Mouse (Mus musculus) embryonic facial prominence, embryonic 13.5 days (tissue): ENCODE data around the gene Rnf123. TPM values are rescaled to one million over a fixed set of nuclear protein-coding genes. Genes with fewer than 3 reads are reported as not detected.

ENCODE experiments used
- ATAC-seq: fragments of 200-750 bp; cut with Nextera tagmentation; 2 replicates; pipeline ENCODE4 v1.8.0; 2017; ENCODE audit warnings: low read depth; ENCODE audit not compliant: insufficient number of reproducible peaks, insufficient read depth, low FRiP score, low TSS enrichment
- H3K27ac ChIP-seq: fragments of 300-500 bp; sonication (generic); 2 replicates; pipeline ENCODE4 v1.5.1; 2015; ENCODE audit warnings: moderate library complexity, mild to moderate bottlenecking, inconsistent platforms
- H3K27me3 ChIP-seq: fragments of 300-500 bp; sonication (generic); 2 replicates; pipeline ENCODE4 v1.6.1; 2015; ENCODE audit warnings: mild to moderate bottlenecking, inconsistent platforms
- H3K36me3 ChIP-seq: fragments of 300-500 bp; sonication (generic); 2 replicates; pipeline ENCODE4 v1.6.1; 2015; ENCODE audit warnings: mild to moderate bottlenecking, inconsistent platforms
- H3K4me1 ChIP-seq: fragments of 300-500 bp; sonication (generic); 2 replicates; pipeline ENCODE4 v1.6.1; 2015; ENCODE audit warnings: inconsistent platforms
- H3K4me2 ChIP-seq: fragments of 300-500 bp; sonication (generic); 2 replicates; pipeline ENCODE4 v1.6.1; 2015; ENCODE audit warnings: moderate library complexity, mild to moderate bottlenecking, inconsistent platforms
- H3K4me3 ChIP-seq: fragments of 300-500 bp; sonication (generic); 2 replicates; pipeline ENCODE4 v1.5.1; 2015; ENCODE audit warnings: mild to moderate bottlenecking, inconsistent platforms
- H3K9ac ChIP-seq: fragments of 300-500 bp; sonication (generic); 2 replicates; pipeline ENCODE4 v1.6.1; 2015; ENCODE audit warnings: mild to moderate bottlenecking, inconsistent platforms
- H3K9me3 ChIP-seq: fragments of 300-500 bp; sonication (generic); 2 replicates; pipeline ENCODE4 v1.6.1; 2016; ENCODE audit warnings: inconsistent platforms
- WGBS: fragments of 180-500 bp; shearing (Covaris S2); methylation state at CpG from one replicate; pipeline ENCODE4 v1.1.7; 2015; ENCODE audit warnings: mixed read lengths; 5-methylcytosine and 5-hydroxymethylcytosine counted together
- polyA plus RNA-seq: library from polyadenylated mRNA; unstranded; fragments of >200 nt; fragmentation: Nextera tagmentation; extraction: Ambion mirVana; gene quantifications from 2 replicates; pipeline ENCODE4 v1.2.1, GENCODE M21; 2015

Gene Rnf123
- polyA plus RNA-seq, 1 experiment from 2014 or later, result 36.2 TPM

- Histone ChIP-seq H3K4me2 (peak overlapping the region; percentile 96), H3K4me1 (peaks cover 19% of the 10 kb centered on the region), H3K4me3 (no peak overlapping the region), H3K27me3 (no peaks in the 10 kb centered on the region), H3K36me3 (peaks cover 18% of the 10 kb centered on the region), H3K9ac (no peak overlapping the region), H3K9me3 (no peaks in the 10 kb centered on the region), H3K27ac (no peak overlapping the region)
- 62% methylated on average over 10 of the region's 10 CpGs for WGBS
- ATAC-seq, result no peak
These were observed 13.0 kb upstream of the Rnf123 start for GRCm38 (mm10) chr9:108095949-108096712.

- H3K27ac ChIP-seq, result no peak overlapping the region
- no peaks in the 10 kb centered on the region for H3K9me3 ChIP-seq
- H3K4me3 ChIP-seq, result peak overlapping the region; percentile 65
- H3K36me3 ChIP-seq, result peaks cover 24% of the 10 kb centered on the region
- H3K4me2 ChIP-seq, result peak overlapping the region; percentile 96
- 8% methylated on average over 3 of the region's 3 CpGs for WGBS
- H3K4me1 ChIP-seq, result peaks cover 19% of the 10 kb centered on the region
- H3K9ac ChIP-seq, result peak overlapping the region; percentile 77
- no peaks in the 10 kb centered on the region for H3K27me3 ChIP-seq
- ATAC-seq, result no peak
These were observed 12.4 kb upstream of the Rnf123 start for GRCm38 (mm10) chr9:108095518-108095917.

GRCm38 (mm10) chr9:108094998-108095411, 11.9 kb upstream of the Rnf123 start:
- no peaks in the 10 kb centered on the region for H3K27me3 ChIP-seq
- peak overlapping the region; percentile 84 for H3K27ac ChIP-seq
- ATAC-seq, result peak; percentile 18; the same call in 1 of the 2 replicates
- under 1% methylated on average over 16 of the region's 16 CpGs for WGBS
- peaks cover 29% of the 10 kb centered on the region for H3K36me3 ChIP-seq
- H3K4me2 ChIP-seq, result peak overlapping the region; percentile 96
- H3K4me1 ChIP-seq, result peaks cover 19% of the 10 kb centered on the region
- H3K9ac ChIP-seq, result peak overlapping the region; percentile 77
- peak overlapping the region; percentile 65 for H3K4me3 ChIP-seq
- no peaks in the 10 kb centered on the region for H3K9me3 ChIP-seq

- under 1% methylated on average over 51 of the region's 52 CpGs for WGBS
- ATAC-seq, result peak; percentile 83
- H3K9me3 ChIP-seq, result no peaks in the 10 kb centered on the region
- peaks cover 35% of the 10 kb centered on the region for H3K36me3 ChIP-seq
- H3K4me2 ChIP-seq, result peak within 1 kb of the TSS; percentile 96
- H3K27ac ChIP-seq, result peak within 1 kb of the TSS; percentile 84
- peaks cover 19% of the 10 kb centered on the region for H3K4me1 ChIP-seq
- H3K4me3 ChIP-seq, result peak within 1 kb of the TSS; percentile 65
- no peaks in the 10 kb centered on the region for H3K27me3 ChIP-seq
- peak within 1 kb of the TSS; percentile 77 for H3K9ac ChIP-seq
These were observed 11.2 kb upstream of the Rnf123 start, which contains the start of gene Apeh for GRCm38 (mm10) chr9:108094184-108094941. Gene Apeh, minus strand, starts transcription at chr9:108094606.

- Histone ChIP-seq H3K9me3 (no peaks in the 10 kb centered on the region), H3K9ac (peak overlapping the region; percentile 77), H3K36me3 (peaks cover 43% of the 10 kb centered on the region), H3K27ac (peak overlapping the region; percentile 84; the same call in 1 of the 2 replicates), H3K4me3 (peak overlapping the region; percentile 65), H3K4me2 (peak overlapping the region; percentile 96), H3K27me3 (no peaks in the 10 kb centered on the region), H3K4me1 (peaks cover 19% of the 10 kb centered on the region; the same call in 1 of the 2 replicates)
- WGBS, result 71% methylated on average over 10 of the region's 10 CpGs
- ATAC-seq, result no peak
These were observed 10.4 kb upstream of the Rnf123 start for GRCm38 (mm10) chr9:108093586-108093985.

- Histone ChIP-seq H3K36me3 (peaks cover 72% of the 10 kb centered on the region), H3K9ac (no peak overlapping the region), H3K4me1 (peaks cover 15% of the 10 kb centered on the region; the same call in 1 of the 2 replicates), H3K9me3 (no peaks in the 10 kb centered on the region), H3K27ac (no peak overlapping the region), H3K4me2 (no peak overlapping the region), H3K27me3 (no peaks in the 10 kb centered on the region), H3K4me3 (no peak overlapping the region)
- no peak for ATAC-seq
- WGBS, result 93% methylated on average over 7 of the region's 7 CpGs
These were observed 7.5 kb upstream of the Rnf123 start for GRCm38 (mm10) chr9:108090611-108091120.

- Histone ChIP-seq H3K4me2 (no peak overlapping the region), H3K27me3 (peaks cover 42% of the 10 kb centered on the region), H3K4me1 (peaks cover 7% of the 10 kb centered on the region), H3K27ac (no peak overlapping the region), H3K4me3 (no peak overlapping the region), H3K9ac (no peak overlapping the region), H3K36me3 (peaks cover 64% of the 10 kb centered on the region), H3K9me3 (no peaks in the 10 kb centered on the region)
- 94% methylated on average over 4 of the region's 4 CpGs for WGBS
- ATAC-seq, result no peak
These were observed 2.1 kb upstream of the Rnf123 start for GRCm38 (mm10) chr9:108085261-108085660.

- Histone ChIP-seq H3K27ac (no peak overlapping the region), H3K27me3 (peaks cover 44% of the 10 kb centered on the region), H3K4me1 (peaks cover 13% of the 10 kb centered on the region), H3K9me3 (no peaks in the 10 kb centered on the region), H3K4me2 (no peak overlapping the region), H3K4me3 (no peak overlapping the region), H3K9ac (no peak overlapping the region), H3K36me3 (peaks cover 47% of the 10 kb centered on the region)
- WGBS, result 87% methylated on average over 6 of the region's 6 CpGs
- no peak for ATAC-seq
These were observed 415 bp upstream of the Rnf123 start for GRCm38 (mm10) chr9:108083561-108083960.

DNA sequence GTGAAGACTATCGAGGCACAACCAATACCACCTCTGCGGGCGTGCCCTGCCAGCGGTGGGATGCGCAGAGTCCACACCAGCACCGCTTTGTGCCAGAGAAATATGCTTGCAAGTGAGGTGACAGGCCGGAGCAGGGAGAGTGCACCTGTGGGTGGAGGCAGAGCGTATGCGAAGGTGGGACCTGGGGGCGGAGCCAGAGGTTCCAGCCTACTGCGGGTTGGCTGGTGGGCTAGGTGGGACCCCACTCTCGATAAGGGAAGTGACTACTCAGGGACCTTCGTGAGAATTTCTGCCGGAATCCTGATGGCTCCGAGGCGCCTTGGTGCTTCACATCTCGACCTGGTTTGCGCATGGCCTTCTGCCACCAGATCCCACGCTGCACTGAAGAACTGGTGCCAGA, 597 bp downstream of the Rnf123 start:
- ATAC-seq, result no peak
- Histone ChIP-seq H3K9me3 (no peaks in the 10 kb centered on the region), H3K4me2 (peak overlapping the region; percentile 54), H3K4me1 (peaks cover 22% of the 10 kb centered on the region), H3K27ac (no peak overlapping the region), H3K9ac (peak overlapping the region; percentile 46), H3K4me3 (peak overlapping the region; percentile 28), H3K27me3 (peaks cover 44% of the 10 kb centered on the region), H3K36me3 (peaks cover 37% of the 10 kb centered on the region)
- WGBS, result 5% methylated on average over 19 of the region's 19 CpGs

DNA sequence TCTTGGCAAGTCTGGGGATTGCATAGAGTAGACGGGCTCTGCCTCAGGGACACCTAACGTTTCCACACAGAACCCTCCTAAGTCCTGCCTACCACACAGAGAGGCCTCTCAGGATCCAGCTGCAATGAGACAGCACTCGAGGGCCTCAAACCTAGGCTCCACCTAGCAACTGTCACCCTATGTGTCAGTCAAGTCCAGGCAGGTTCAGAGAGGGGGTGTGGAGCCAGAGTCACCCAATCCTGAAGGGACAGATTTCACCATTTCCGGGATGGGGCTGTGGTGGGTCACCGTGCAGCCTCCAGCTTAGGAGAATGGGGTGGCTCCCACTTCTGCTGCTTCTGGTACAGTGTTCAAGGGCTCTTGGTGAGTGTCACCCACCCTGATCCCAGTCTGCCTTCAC, 3.0 kb downstream of the Rnf123 start, which contains the start of gene Mst1:
Mst1 (plus strand) TSS at position 269 of the 400 bp plus-strand sequence.
- H3K4me3 ChIP-seq, result peak within 1 kb of the TSS; percentile 92
- H3K27ac ChIP-seq, result no peak within 1 kb of the TSS
- H3K27me3 ChIP-seq, result peaks cover 44% of the 10 kb centered on the region
- ATAC-seq, result no peak
- H3K4me2 ChIP-seq, result peak within 1 kb of the TSS; percentile 82
- H3K9ac ChIP-seq, result peak within 1 kb of the TSS; percentile 98
- no peaks in the 10 kb centered on the region for H3K9me3 ChIP-seq
- peaks cover 22% of the 10 kb centered on the region for H3K4me1 ChIP-seq
- 65% methylated on average over 5 of the region's 5 CpGs for WGBS
- H3K36me3 ChIP-seq, result peaks cover 13% of the 10 kb centered on the region

DNA sequence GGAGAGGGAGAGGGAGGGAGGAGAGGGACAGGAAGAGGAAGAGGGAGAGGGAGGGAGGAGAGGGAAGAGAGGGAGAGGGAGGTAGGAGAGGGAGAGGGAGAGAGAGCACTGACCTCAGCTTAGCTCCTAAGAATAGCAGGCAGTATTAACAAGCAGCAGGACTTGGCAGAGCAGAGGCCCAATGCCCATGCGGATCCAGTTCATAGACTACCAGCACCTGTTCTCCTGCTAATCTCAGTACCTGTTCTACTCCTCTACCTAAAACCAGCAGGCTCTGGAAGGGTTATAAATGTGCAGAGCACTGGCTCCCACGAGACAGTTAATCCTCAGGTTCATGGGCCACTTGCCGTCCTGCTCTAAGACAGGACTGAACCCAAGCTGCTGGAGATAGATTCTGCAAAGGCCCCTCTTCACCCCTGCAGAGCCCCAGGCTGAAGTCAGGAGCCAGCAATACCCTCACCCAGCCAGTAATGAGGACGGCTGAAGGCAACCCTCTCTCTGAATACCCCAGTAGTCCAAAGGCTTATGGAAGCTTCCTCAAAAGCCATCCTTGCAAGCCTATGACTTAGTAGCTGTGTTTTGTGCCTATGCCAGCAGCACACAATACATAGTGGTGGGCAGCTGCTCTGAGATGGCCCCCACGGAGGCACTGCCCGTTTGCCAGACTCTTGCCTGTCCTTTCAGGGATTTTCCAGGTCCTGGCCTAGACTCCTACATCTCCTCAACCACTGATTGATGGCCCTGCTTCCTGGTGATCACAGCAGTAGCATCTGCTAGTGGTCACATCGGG, 9.8 kb downstream of the Rnf123 start:
- Histone ChIP-seq H3K4me1 (peaks cover 7% of the 10 kb centered on the region), H3K9me3 (no peaks in the 10 kb centered on the region), H3K27me3 (no peaks in the 10 kb centered on the region), H3K4me3 (no peak overlapping the region), H3K9ac (no peak overlapping the region), H3K36me3 (peaks cover 29% of the 10 kb centered on the region), H3K4me2 (no peak overlapping the region), H3K27ac (no peak overlapping the region)
- ATAC-seq, result no peak
- WGBS, result 65% methylated on average over 7 of the region's 7 CpGs
